Mouse (Mus musculus): Measurements from ENCODE around the gene Fbxo21.

- TF ChIP-seq CTCF (IDR thresholded peaks at IDR 0.05; ENCODE audit: extremely low read depth, insufficient read depth, insufficient read length, insufficient replicate concordance), result no peak
- TF ChIP-seq POLR2A (IDR thresholded peaks at IDR 0.05; ENCODE audit: low read depth, low read length), result no peak
Measured at GRCm38 (mm10) chr5:118023053-118023452, 46.5 kb downstream of the Fbxo21 start.

Data from spleen, adult 2 months (tissue).